Mouse (Mus musculus) liver, adult 2 months (tissue): ENCODE measurements around the gene Eif5a2.

Experiments
- CTCF ChIP-seq: fragments of 200-500 bp; IDR thresholded peaks from 2 replicates; pipeline ENCODE4 v1.5.1; 2011; ENCODE audit warnings: low read depth, low read length, control low read depth
- POLR2A ChIP-seq: fragments of 200-500 bp; IDR thresholded peaks from 2 replicates; pipeline ENCODE4 v1.6.1; 2011; ENCODE audit warnings: low read length, control low read depth; ENCODE audit not compliant: insufficient read depth; ENCODE audit errors: extremely low read depth

DNA sequence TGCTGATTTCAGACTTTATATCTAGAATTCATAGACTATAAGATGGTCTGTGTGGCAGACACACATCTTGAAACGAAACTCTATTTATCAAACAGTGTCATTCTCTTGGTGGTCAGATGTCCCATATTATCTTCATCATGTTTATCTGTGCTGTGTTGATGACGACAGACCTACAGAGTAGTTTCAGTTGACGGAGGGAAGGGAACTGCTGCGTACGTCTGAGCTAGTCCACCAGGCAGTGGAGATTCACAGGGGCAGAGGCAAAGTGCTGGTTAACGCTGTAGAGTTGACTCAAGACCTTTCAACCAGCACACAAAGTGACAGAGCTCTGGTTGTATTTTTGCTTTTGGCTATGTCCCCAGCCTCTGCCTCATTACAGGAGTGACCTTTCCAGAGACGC, 13.8 kb downstream of the Eif5a2 start:
- no peak for TF ChIP-seq CTCF
- no peak for TF ChIP-seq POLR2A
